Mouse (Mus musculus): ENCODE data around the gene Sfxn5.

Gene Sfxn5

DNA sequence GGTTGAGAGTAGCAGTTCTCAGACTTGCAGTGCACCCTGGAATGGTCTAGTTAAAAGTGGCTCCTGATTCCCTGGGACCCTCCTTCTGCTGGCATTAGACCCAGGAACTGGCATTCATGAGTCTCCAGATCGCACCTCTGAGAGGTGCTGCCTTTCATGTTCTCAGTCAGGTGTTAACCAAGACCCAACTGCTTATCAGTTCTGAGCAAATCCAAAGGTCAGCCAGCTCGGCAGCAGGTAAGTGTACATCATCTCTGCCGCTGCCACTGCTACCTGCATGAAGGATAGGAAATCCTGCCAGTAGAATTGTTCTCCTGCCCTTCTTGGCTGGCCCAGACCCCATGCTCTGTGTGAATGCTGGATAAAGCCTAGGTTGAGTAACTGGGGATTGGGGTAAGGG, 102.5 kb downstream of the Sfxn5 start:
- no peak for DNase-seq

DNA sequence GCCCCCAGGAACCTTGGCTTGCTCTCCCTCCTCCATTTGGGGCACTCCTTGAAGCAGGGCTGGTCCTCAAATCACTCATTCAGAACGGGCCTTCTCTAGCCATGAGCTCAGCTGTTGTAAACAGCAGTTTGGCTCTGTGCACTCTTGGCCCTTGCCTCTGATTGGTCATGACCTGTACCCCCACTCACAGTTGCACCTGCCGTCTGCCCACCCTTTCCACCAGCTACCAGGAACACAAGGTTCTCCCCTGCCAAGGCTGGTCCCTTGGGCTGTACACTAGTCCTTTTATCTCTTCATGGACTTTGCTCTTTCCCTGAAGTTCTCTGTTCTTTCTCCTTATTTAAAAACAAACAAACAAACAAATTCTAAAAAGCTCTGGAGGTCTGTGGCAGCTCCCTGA, 105.7 kb downstream of the Sfxn5 start:
- no peak for DNase-seq

DNA sequence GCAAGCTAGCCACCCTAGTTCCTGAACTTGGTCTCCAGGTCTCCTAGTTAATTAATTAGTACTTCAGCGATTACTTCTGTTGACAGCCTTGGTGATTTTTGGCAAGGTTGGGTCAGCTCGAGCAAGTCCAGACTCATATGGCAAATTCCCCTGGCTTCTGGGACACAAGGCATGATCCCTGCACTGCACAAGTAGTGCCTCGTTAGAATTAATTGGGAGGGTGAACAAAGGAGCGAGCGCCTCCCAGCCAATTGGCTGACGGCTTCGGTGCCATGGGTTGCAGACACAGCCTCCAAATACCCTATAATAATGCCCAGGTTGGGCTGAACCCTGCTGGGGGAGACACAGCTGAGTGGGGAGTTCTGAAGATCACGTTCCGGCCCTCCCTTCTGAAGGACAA, 106.7 kb downstream of the Sfxn5 start:
- DNase-seq: no peak

DNA sequence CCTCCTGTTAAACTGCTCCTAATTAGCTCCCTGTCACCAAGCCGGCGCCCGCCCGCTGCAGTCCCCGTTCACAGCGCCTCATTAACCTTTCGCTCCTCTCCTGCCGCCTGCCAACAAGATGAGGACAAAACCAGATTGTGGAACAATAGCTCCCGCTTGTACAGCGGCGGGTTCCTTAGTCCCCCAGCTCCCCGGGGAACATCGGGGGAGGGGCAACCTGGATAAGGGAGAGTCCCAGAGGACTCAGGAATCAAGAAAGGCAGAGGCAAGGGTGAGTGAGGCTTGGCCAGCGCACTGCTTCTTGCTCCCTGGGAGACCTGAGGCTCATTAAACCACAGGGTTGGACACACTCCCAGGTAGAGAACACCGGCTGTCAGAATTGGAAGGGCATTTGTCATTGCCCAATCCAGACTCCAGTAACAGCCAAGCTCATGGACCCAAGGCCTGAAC, 108.8 kb downstream of the Sfxn5 start:
- no peak for DNase-seq

DNA sequence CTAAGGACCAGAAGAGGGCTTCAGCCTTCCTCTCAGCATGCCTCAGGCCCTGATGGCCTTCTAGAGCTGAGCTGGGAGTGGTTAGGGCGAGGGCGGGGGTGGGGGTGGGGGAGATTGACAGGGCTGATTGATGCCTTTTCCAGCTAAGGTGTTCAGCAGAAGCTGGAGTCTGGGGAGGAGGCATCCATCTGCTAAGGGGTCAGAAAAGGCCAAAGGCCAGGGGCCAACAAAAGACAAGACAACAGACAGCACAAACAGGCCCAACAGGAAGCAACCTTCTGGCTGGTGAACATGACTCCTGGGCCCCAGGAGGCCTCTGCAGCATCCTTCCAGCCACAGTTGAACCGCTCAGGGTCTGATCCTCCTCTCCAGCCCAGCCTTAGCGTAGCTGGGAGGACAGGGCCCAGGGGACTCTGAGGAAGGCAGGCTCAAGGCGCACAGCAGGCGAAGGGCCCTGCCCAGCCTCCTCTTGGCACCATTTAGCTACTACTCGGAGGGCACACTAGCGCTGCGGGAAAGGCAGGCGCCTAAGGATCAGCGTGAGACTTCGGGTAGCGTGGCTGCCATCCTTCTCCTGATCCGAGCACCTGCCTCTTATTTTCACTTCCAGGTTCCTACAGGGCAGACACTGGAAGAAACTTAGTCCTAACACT, 109.6 kb downstream of the Sfxn5 start:
- no peak for DNase-seq

DNA sequence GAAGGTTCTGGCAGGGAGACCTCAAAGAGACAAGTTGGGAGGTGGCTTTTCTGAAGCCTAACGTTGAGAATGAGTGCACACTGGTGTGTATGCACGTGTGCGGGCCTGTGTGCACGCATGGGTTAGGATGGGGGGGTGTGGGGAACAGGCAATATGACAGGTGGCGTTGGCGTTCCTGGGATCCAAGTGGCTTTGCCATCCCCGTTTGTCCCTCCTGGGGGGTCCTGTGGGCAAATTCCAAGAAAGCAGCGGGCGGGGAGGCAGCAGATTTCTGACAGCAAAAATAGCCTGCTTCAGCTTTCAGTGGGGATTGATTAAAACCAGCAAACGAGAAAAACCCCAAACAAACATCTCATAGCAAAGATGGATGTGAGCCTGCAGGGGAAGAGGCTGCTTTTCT, 110.7 kb downstream of the Sfxn5 start:
- no peak for DNase-seq

DNA sequence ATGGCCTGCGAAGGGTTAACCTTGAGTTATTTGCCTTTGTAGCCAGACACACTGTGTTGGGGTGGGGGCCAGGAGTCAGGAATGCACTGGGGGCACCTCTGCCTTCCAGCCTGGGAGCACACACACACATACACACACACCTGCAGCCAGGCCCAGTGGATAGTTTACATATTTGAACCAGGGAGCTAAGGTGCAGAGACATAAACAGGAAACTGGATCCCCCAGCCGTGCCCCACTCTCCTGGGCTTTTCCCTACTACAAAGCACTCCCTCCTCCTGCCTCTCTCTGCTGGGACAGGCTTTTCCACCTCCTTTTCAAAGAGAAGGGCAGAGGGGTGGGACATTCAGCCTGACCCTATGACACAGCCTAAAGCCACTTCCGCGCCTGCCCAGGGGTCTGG, 112.3 kb downstream of the Sfxn5 start:
- DNase-seq: no peak

DNA sequence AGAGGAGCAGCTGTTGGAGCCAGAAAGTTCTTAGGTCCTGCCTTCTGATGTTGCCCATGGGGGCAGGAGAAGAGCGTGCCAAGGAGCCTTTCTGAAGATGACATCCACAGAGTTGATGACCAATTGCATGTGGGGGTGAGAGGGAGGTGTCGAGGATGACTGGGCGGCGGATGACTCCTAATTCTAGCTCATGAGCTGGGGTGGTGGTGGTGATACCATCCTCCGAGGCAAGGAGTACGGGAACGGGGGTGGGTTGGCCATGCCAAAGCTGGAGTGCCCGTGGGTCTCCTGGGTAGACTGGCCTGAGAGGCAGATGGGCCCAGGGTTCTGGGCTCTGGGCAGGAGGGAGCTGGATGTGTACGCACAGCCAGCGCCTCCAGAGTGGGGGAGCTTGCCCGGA, 113.5 kb downstream of the Sfxn5 start:
- DNase-seq: no peak

DNA sequence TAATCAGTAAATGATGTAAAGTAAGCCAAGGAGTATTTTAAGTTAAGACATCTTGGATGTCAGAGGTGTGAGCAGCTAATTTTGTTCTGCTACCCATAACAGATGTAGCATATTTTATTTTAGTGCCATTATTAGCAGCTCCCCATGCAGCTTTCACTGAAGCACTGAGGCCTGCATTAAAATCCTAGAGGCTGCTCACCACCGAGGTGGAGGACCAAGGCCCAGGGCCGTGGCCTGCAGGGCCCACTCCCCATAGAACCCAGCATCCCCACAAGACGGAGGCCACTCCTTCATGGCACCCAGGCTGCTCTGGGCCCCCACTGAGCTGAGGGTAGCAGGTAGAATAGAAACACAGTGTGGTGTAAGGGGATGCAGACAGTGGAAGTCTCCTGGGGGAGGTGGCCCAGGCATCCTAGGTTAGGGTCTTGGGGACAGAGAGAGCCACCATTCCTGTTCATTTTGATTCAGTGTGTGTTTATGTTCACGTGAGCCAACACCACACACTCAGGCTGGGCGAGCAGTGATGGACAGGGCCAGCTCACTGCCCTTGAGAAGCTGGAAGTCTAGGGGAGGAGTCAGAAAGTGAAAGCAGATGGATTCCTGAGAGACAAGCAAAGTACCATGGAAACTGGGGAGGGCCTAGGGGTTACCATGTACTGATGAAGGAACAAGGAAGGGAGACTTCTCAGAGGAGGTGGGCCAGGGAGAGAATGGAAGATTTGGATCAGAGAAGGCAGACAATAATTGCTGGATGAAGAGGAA, 114.4 kb downstream of the Sfxn5 start:
- no peak for DNase-seq

DNA sequence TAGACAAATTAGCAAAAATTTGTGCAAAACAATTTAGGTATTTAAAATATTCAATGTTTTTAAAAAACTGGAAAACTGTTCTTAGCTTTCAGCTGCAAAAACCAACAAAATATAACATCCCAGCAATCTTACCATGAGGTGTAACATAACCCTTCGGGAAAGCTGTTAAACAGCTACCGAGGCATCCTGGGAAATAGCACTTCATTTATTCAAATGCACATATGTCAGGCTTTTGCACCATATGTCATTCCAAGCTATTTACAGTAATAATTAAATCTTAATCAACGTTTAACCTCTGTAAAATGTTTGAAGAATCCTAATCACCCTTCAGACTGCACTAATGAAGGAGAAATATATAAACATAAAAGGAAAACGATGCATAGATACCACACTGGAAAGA, 115.0 kb downstream of the Sfxn5 start:
- no peak for DNase-seq

DNA sequence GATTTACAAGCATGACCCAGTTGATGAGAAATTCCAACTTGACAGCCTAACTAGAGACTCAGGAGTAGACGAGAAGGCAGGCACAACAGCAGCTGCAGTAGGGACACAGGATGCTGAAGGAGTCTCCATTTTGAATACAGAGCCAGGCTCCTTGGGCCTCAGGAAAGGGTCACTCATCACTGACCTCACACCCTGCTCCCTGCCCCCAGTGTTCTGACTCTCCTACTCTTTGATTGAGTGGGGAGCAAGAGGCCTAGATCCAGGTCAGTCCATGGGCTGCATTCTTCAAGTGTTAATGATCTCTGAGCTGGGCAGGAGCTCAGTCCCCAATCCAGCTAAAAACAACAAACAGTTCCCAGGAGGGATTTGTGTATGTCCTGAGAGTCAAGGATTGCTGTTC, 122.5 kb downstream of the Sfxn5 start:
- no peak for DNase-seq

DNA sequence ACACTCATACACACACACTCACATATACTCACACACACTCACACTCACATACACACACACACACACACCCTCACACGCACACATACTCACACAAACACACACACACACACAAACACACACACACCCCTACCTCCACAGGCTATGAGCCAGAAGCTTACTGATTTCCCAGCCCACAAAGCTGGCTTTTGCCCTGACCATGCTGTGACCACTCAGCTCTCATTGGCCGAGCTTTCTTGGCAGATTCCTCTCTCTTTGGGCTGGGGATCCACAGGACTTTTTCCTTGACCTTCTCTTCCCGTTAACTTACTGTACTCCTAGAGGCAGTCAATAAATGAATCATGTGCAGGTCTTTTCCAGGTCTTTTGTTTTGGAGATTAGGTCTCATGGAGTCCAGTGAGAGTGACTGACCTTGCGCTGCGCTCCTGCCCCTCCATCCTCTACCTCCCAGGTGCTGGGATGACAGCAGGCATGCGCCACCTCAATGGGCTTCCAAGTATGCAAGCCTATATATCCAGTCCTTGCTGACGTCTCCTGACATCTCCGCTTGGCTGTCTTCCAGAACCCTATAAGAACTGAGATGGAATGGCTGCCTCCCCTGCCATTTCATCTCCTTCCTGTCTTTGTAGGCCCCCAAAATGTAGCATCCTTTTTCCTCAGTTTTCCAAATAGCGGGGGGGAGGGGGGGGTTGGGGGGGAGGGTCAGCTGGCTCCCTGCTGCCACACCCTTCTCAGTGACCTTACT, 123.8 kb downstream of the Sfxn5 start:
- no peak for DNase-seq

DNA sequence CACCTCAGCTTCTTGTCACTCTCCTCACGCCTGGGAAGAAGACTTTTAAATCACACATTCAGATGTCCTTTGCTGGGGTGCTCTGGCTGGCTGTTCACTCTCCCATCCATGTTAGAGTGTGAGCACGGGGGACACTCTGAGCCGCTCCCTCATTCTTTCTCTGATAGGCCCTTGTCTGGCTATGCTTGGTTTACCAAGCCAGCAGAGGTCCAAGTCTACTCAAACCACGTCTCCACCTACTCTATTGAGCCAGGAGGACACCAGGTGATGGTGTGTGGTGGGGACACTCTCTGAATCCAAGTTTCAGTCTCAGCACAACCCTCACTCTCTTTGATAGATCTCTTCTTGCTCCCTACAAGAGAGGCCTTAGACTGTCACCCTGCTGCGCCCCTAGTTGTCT, 125.9 kb downstream of the Sfxn5 start:
- no peak for DNase-seq

DNA sequence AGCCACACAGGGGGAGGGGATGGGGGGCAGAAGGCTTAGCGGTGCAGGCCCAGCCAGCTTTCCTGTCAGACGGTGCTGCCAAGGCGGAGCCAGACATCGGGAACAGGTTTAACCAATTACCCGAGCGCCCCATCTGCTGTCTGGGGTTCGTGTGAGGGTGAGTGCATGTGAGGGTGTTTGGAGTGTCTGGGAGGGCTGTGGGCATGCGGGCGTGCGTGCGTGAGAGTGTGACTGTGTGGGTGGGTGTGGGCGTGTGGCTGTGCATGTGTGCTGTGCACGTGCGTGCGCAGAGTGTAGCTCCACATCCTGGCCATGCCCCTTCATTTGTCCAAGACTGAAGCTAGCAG, 126.3 kb downstream of the Sfxn5 start:
- peak; percentile 52 for DNase-seq

DNA sequence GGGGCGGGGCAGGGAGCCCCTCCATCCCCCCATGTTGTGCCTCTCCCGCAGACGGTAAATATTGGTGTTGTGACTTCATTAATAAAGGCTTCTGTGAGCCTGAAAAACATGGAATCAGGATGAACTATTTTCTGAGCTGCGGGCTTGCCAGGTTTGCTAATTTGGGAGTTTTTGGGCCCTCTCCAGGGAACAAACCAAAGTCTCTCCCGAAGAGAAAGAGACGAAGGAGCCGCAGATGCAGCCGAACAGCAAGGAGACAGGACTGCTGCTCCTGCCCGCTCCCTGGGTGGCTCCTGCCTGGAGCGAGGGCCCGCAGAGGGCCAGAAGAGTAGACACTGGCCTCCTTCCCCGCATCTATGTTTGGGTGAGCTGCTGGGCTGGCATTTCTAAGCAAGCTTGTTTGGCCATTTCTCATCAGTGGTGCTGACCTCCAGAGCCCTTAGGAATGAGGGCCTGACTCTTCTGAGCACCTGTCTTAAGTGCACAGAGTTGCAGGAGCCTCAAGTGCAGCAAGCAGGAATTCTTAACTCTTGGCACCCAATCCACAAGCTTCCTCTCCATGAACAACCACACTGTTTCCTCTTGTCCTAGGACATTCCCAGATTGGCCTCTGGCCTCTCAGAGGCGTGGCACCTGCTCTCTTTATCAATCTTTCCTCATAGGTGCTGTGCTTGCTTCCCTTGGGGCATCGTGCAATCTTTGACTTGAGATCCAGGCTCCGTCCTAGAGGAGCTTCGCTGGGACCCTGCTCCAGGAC, 126.9 kb downstream of the Sfxn5 start:
- no peak for DNase-seq

DNA sequence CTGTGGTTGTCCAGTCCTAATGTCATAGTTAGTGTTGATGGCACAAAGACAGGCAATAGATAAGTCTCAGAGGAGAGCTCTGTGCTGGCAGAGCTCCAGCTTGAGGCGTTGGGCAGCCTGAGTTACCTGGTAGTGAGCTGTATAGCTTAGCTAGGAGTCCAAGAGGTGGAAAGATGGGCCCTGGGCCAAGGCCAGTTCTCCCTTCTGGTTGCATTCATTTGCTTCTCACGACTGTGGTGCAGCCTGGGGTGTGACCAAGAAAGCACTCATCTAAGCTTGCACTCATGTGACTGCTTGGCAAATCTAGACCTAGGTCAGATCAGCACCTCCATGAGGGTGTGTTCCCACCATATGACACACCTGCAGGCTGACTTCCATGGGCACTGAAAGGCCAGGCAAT, 135.3 kb downstream of the Sfxn5 start:
- DNase-seq: no peak

DNA sequence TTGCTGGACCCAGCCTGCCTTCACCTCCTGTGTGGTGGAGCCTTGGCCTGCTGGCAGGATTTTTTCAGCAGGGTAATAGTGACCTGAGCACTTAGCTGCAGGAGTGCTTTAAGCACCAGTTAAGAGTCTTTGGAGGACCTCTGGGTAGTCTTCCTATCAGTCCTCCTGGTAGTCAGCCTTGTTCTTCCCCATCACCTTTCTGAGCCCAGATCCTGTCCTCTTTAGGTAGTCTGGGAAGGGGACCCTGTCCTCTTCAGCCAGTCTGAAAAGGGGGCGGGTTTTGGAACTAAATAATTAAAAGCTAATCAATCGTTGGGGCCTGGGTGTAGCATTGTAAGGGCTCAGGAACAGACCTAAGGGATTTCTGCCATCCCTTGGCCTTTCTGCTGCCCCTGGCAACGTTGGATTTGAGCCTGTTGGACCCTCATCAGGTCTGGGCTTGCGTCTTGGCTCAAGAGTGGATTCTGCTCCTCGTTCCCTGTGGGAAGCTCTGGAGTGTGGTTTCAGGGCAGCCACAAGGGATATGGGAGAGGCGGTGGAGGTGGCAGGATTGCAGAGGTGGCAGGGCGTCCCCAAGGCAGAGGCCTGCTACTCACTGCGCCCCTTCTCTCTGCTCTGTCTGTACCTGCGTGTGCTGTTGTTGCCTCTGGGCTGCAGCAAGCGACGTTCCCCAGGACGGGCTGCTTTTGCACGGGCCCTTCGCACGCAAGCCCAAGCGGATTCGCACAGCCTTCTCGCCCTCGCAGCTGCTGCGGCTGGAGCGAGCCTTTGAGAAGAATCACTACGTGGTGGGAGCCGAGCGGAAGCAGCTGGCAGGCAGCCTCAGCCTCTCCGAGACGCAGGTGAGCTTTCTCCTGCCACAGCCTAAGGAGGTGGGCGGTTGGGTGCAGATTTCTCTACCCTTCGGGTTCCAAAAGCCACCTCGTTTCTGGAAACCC, 139.6 kb downstream of the Sfxn5 start:
- DNase-seq: peak; percentile 31

DNA sequence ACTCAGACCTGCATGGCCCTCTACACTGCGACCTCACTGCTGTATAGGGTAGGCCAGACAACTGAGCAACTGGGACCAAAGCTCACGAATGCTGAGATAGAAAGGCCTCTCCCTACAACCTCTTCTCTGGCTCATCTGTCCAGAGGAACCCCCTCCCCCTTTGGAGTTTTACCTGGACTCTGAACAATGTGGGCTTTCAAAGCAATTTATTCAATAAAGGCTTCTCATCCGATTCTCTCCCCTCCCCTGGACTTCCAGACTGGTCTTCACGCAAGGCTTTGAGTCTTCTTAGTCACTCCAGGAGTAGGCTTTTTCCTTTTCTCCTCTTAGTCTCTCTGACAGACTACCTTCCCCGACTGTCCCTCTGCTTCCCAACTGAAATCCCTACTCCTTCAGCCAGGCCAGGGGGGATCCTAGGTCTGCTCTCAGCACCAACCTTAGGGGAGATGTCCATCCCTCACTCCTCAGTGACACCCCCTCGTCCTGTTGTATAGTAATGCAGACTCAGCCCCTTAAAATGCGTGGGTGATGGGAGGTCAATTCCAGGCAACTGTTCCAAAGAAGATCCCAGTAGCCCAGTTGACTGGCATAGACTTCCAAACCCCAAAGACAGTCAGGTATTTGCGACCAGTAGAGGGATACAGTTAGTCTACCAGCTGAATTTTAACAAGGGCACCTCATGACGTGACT, 141.3 kb downstream of the Sfxn5 start:
- DNase-seq: no peak

DNA sequence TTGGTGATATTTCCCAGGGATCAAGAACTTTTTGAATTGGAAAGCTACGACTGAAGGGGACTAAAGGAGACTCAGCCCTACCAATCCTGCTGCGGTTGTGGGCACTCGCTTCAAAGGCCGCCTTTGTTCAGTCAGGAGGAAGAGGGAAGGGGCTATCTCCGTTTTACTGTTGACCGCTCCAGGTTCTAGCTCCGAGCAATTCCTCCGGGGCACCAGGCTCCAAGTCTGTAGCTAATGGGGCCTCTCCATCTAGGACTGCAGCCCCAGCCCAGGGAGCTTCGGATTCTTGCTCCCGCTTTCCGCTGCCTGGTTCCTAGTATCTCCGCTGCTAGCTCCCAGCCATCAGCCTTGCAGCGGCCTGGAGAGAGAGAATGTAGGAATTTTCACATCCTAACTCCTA, 142.6 kb downstream of the Sfxn5 start:
- DNase-seq: peak; percentile 26

DNA sequence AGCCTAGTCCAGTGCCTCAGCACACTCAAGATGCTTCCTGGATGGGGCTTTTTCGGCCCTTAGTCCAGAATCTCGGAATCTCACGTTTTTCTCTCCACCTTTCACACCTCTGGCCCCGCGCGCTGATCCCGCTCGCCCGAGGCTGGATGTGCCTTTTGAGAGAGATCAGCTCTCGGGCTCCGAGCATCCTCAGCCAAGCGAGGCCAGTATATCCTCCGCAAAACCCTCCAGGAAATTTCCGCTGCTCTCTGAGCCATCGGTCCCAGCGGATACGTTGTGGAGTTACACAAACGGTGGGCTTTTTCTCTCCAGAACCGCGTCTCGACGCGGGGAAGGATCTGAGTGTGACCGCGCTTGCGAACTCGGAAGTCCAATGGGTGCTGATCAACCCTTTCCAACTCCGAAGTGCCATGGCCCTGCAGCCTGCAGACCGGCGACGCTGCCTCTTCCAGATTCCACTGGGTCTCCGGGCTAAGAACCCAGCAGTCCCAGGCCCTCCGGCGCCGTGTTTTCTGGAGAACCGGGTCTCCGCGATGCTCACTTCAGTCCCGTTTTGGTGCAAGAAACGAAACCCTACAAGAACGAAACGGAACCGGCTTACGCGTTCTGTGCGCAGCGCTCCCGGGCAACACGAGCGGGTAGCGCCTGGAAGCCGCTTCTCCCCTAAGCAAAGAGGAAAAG, 143.2 kb downstream of the Sfxn5 start:
- peak; percentile 55 for DNase-seq

DNA sequence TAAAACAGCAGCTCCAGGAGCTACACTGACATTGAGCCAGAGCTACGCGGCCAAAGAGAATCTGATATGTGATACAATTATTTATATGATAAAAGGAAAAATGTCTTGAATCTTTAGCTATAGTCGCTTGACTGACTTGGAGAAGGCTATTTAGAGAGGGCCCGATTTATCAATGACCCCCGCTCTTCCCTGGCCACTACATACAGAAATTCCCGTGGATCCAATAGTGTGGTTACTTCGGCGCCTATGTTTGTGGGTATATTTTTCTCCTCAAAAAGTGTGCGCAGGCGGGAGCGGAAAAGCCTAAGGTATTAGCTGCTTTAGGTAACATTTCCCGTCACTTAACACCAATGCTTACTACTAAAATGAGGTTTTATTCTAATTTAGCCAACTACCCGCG, 143.9 kb downstream of the Sfxn5 start:
- no peak for DNase-seq

Measured in right cerebral cortex, postnatal 4 days (tissue).